Mouse (Mus musculus) heart, embryonic 14.5 days (tissue): Measurements from ENCODE around the gene Ugt2a1. TPM values are rescaled to one million over a fixed set of nuclear protein-coding genes. Genes with fewer than 3 reads are reported as not detected.
"Not testable (repeated sequence)": the region's sequence is repeated elsewhere in the genome, so short reads cannot be mapped to it uniquely, and the experiment has no call there.

Experiments used
- ATAC-seq: fragments of 200-750 bp; cut with Nextera tagmentation; 2 replicates; pipeline ENCODE4 v1.8.0; 2017; ENCODE audit warnings: low read depth, moderate TSS enrichment; ENCODE audit not compliant: insufficient number of reproducible peaks, insufficient read depth, low FRiP score
- H3K27ac ChIP-seq, 2 experiments: fragments of 200-500 bp in 1 of 2; fragments of 300-500 bp in 1 of 2; sonication (generic) in 1 of 2; replicated peaks in 1 of 2; 2 replicates each; pipeline ENCODE4 v1.5.1; 2012 to 2014; ENCODE audit warnings: low read depth in 2 of 2, low read length in 2 of 2, control low read depth in 1 of 2, mild to moderate bottlenecking in 1 of 2, mixed read lengths in 1 of 2; ENCODE audit not compliant: control insufficient read depth in 1 of 2, insufficient read depth in 1 of 2
- H3K27me3 ChIP-seq: fragments of 300-500 bp; sonication (generic); 2 replicates; pipeline ENCODE4 v1.6.1; 2014; ENCODE audit warnings: mild to moderate bottlenecking, low read length, control low read depth; ENCODE audit not compliant: control insufficient read depth, insufficient read depth
- H3K36me3 ChIP-seq: fragments of 300-500 bp; sonication (generic); 2 replicates; pipeline ENCODE4 v1.6.1; 2014; ENCODE audit warnings: mild to moderate bottlenecking, control low read depth, low read length, mixed read lengths; ENCODE audit not compliant: control insufficient read depth, insufficient read depth
- H3K4me1 ChIP-seq, 2 experiments: fragments of 200-500 bp in 1 of 2; fragments of 300-500 bp in 1 of 2; sonication (generic) in 1 of 2; 2 replicates each; pipeline ENCODE4 v1.6.1; 2012 to 2014; ENCODE audit warnings: low read length in 2 of 2, control low read depth in 1 of 2, mixed read lengths in 1 of 2; ENCODE audit not compliant: control insufficient read depth in 2 of 2, insufficient read depth in 2 of 2
- H3K4me2 ChIP-seq: fragments of 300-500 bp; sonication (generic); 2 replicates; pipeline ENCODE4 v1.6.1; 2014; ENCODE audit warnings: mild to moderate bottlenecking, low read length
- H3K4me3 ChIP-seq, 2 experiments: fragments of 200-500 bp in 1 of 2; fragments of 300-500 bp in 1 of 2; sonication (generic) in 1 of 2; 2 replicates each; pipeline ENCODE4 v1.5.1; 2012 to 2014; ENCODE audit warnings: low read length in 2 of 2, mild to moderate bottlenecking in 2 of 2, control low read depth in 1 of 2, low read depth in 1 of 2, moderate library complexity in 1 of 2; ENCODE audit not compliant: control insufficient read depth in 1 of 2, insufficient read depth in 1 of 2
- H3K9ac ChIP-seq: fragments of 300-500 bp; sonication (generic); 2 replicates; pipeline ENCODE4 v1.6.1; 2014; ENCODE audit warnings: mild to moderate bottlenecking, low read length
- H3K9me3 ChIP-seq: fragments of 300-500 bp; sonication (generic); 2 replicates; pipeline ENCODE4 v1.6.1; 2016; ENCODE audit warnings: low read length, control low read depth; ENCODE audit not compliant: control insufficient read depth
- WGBS: fragments of 180-500 bp; shearing (Covaris S2); extraction: QIAGEN DNeasy Blood & Tissue Kit; methylation state at CpG from one replicate; pipeline ENCODE4 v1.1.7; 2014; 5-methylcytosine and 5-hydroxymethylcytosine counted together
- polyA plus RNA-seq: library from polyadenylated mRNA; unstranded; fragments of >200 nt; fragmentation: Nextera tagmentation; extraction: Ambion mirVana; gene quantifications from 2 replicates; pipeline ENCODE4 v1.2.1, GENCODE M21; 2014

Gene Ugt2a1
- polyA plus RNA-seq, 1 experiment from 2014 or later: not detected

GRCm38 (mm10) chr5:87452514-87452913, 38.2 kb downstream of the Ugt2a1 start:
- not testable (repeated sequence) for H3K4me3 ChIP-seq, H3K27ac ChIP-seq, H3K4me2 ChIP-seq, H3K36me3 ChIP-seq, H3K9ac ChIP-seq, H3K27me3 ChIP-seq, H3K4me1 ChIP-seq, ATAC-seq, H3K9me3 ChIP-seq
- WGBS: 83% methylated on average over 3 of the region's 5 CpGs

- 37% methylated on average over 3 of the region's 3 CpGs for WGBS
- H3K9ac ChIP-seq: no peak overlapping the region
Observed at GRCm38 (mm10) chr5:87436264-87436663, 54.4 kb downstream of the Ugt2a1 start.

DNA sequence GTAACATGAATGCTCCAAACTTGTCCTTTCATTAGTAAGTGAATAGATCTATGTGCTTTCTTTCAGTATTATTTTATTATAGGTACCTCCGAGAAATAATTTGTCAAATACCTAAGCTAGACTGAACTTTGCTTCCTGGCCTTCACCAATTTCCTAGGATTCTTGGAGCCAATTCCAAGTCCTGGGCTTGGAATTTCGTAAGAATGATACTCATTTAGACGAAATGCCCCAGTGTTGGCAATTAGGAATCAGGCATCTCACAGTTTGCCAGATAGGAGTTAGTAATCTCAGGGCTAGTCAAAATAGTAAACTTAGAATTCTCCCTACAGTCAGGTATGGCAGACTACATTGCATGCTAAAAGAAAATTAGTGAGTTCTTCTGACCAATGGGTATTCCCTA, 65.0 kb downstream of the Ugt2a1 start:
- no peak overlapping the region for H3K4me2 ChIP-seq
- no peaks in the 10 kb centered on the region for H3K27me3 ChIP-seq
- 68% methylated on average over 3 of the region's 3 CpGs for WGBS
- H3K36me3 ChIP-seq: no peaks in the 10 kb centered on the region
- no peak overlapping the region for H3K27ac ChIP-seq
- no peaks in the 10 kb centered on the region for H3K4me1 ChIP-seq
- no peaks in the 10 kb centered on the region for H3K9me3 ChIP-seq
- H3K9ac ChIP-seq: no peak overlapping the region
- ATAC-seq: no peak
- no peak overlapping the region for H3K4me3 ChIP-seq

More at GRCm38 (mm10) chr5:87436264-87436663, 54.4 kb downstream of the Ugt2a1 start:
- H3K36me3 ChIP-seq: no peaks in the 10 kb centered on the region
- H3K4me3 ChIP-seq: no peak overlapping the region
- no peak overlapping the region for H3K4me2 ChIP-seq
- no peak for ATAC-seq
- H3K27me3 ChIP-seq: no peaks in the 10 kb centered on the region
- no peaks in the 10 kb centered on the region for H3K4me1 ChIP-seq
- no peaks in the 10 kb centered on the region for H3K9me3 ChIP-seq
- H3K27ac ChIP-seq: no peak overlapping the region

GRCm38 (mm10) chr5:87424041-87424440, 66.6 kb downstream of the Ugt2a1 start, which contains the start of gene Ugt2b38:
Gene Ugt2b38, minus strand, starts transcription at chr5:87424203.
- not testable (repeated sequence) for H3K36me3 ChIP-seq, ATAC-seq, H3K4me3 ChIP-seq, H3K4me2 ChIP-seq, H3K4me1 ChIP-seq, H3K27ac ChIP-seq, H3K27me3 ChIP-seq, H3K9ac ChIP-seq, H3K9me3 ChIP-seq
- 88% methylated on average over 1 of the region's 2 CpGs for WGBS

Other genes starting within 250 kb of the Ugt2a1 start
- not detected in 2 replicates for gene Ugt2b37, start 236.1 kb downstream of the Ugt2a1 start, polyA plus RNA-seq
- not detected in 2 replicates for gene Ugt2a3, start 153.7 kb downstream of the Ugt2a1 start, polyA plus RNA-seq
- not detected in 2 replicates for gene Ugt2b38, start 66.7 kb downstream of the Ugt2a1 start, polyA plus RNA-seq
- gene Ugt2a2, start 8.6 kb downstream of the Ugt2a1 start, polyA plus RNA-seq: not detected in 2 replicates
- gene Gm43638, start 4.1 kb downstream of the Ugt2a1 start, polyA plus RNA-seq: not detected in 2 replicates
- gene Sult1b1, start 47.3 kb upstream of the Ugt2a1 start, polyA plus RNA-seq: not detected in 2 replicates
- not detected in 2 replicates for gene Sult1d1, start 78.2 kb upstream of the Ugt2a1 start, polyA plus RNA-seq
- gene Sult1e1, start 100.7 kb upstream of the Ugt2a1 start, polyA plus RNA-seq: not detected in 2 replicates
- not detected in 2 replicates for gene Csn1s1, start 175.3 kb upstream of the Ugt2a1 start, polyA plus RNA-seq
- not detected in 2 replicates for gene Csn2, start 208.8 kb upstream of the Ugt2a1 start, polyA plus RNA-seq